Mouse (Mus musculus) lung, embryonic 15.5 days (tissue): ENCODE results near the gene Tlr7. TPM values are rescaled to one million over a fixed set of nuclear protein-coding genes. Genes with fewer than 3 reads are reported as not detected.
A peak's percentile ranks its signal among the peaks of the same experiment; 100 is the strongest.
"Not testable (repeated sequence)": the region's sequence is repeated elsewhere in the genome, so short reads cannot be mapped to it uniquely, and the experiment has no call there.

Experiments
- ATAC-seq: fragments of 200-750 bp; cut with Nextera tagmentation; 2 replicates; pipeline ENCODE4 v1.8.0; 2017; ENCODE audit warnings: moderate number of reproducible peaks, borderline replicate concordance; ENCODE audit not compliant: low FRiP score, low TSS enrichment; ENCODE audit errors: extremely low read depth
- H3K27ac ChIP-seq: fragments of 300-500 bp; sonication (generic); 2 replicates; pipeline ENCODE4 v1.5.1; 2015; ENCODE audit warnings: moderate library complexity, mild to moderate bottlenecking, inconsistent platforms
- H3K27me3 ChIP-seq: fragments of 300-500 bp; sonication (generic); 2 replicates; pipeline ENCODE4 v1.6.1; 2015; ENCODE audit warnings: inconsistent platforms
- H3K36me3 ChIP-seq: fragments of 300-500 bp; sonication (generic); 2 replicates; pipeline ENCODE4 v1.6.1; 2015; ENCODE audit warnings: inconsistent platforms
- H3K4me1 ChIP-seq: fragments of 300-500 bp; sonication (generic); 2 replicates; pipeline ENCODE4 v1.6.1; 2015; ENCODE audit warnings: inconsistent platforms
- H3K4me2 ChIP-seq: fragments of 300-500 bp; sonication (generic); 2 replicates; pipeline ENCODE4 v1.6.1; 2015; ENCODE audit warnings: inconsistent platforms, mild to moderate bottlenecking, moderate library complexity
- H3K4me3 ChIP-seq: fragments of 300-500 bp; sonication (generic); 2 replicates; pipeline ENCODE4 v1.5.1; 2015; ENCODE audit warnings: mild to moderate bottlenecking, inconsistent platforms
- H3K9ac ChIP-seq: fragments of 300-500 bp; sonication (generic); 2 replicates; pipeline ENCODE4 v1.6.1; 2015; ENCODE audit warnings: inconsistent platforms
- H3K9me3 ChIP-seq: fragments of 300-500 bp; sonication (generic); 2 replicates; pipeline ENCODE4 v1.6.1; 2016; ENCODE audit warnings: inconsistent platforms
- WGBS: fragments of 180-500 bp; shearing (Covaris S2); methylation state at CpG from one replicate; pipeline ENCODE4 v1.1.7; 2015; 5-methylcytosine and 5-hydroxymethylcytosine counted together
- polyA plus RNA-seq: library from polyadenylated mRNA; unstranded; fragments of >200 nt; fragmentation: Nextera tagmentation; extraction: Ambion mirVana; gene quantifications from 2 replicates; pipeline ENCODE4 v1.2.1, GENCODE M21; 2015

Gene Tlr7
- polyA plus RNA-seq, 1 experiment from 2014 or later, result 0.93 TPM

DNA sequence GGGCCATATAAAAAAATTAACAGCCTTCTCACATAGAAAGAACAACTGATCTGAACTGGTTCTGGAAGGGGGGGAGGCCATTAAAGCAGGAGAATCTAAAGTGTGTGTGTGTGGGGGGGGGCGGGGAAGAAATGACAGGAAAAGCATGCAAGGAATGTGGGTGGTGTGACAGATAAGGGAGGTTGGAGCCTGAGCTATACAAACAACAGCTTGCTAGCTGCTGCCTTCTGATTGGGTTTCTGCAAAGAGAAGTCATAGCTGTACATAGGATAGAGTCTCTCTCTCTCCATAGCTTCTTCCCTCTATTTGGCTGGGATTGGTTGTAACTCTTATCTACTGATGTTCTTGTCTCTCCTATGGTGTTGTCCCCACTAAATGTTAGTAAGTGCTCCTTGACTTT lies 2.2 kb upstream of the Tlr7 start:
- Histone ChIP-seq H3K4me1 (no peaks in the 10 kb centered on the region), H3K36me3 (no peaks in the 10 kb centered on the region), H3K27me3 (peaks cover 2% of the 10 kb centered on the region; the same call in 1 of the 2 replicates), H3K4me2 (no peak overlapping the region), H3K27ac (no peak overlapping the region), H3K4me3 (no peak overlapping the region), H3K9ac (no peak overlapping the region), H3K9me3 (no peaks in the 10 kb centered on the region)
- WGBS, result 33% methylated on average over 1 of the region's 1 CpGs
- peak; percentile 65; the same call in 1 of the 2 replicates for ATAC-seq

DNA sequence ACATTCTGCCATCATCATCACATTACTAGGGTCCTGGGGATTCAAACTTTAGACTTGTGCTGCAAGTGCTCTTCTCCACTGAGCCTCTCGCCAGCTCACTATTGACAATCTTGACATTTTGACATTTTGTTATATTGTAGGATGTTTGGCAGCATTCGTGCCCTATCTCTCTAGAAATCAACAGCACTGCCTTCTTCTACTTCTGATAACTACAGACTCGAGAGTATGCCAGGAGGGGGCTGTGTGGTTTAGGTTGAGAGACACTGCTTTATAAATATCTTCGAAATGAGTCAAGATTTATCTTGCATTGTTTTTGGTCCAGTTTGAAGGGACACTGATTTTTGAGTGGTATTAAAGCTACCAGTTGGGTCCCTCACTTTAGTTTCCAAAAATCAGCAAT lies 635 bp upstream of the Tlr7 start:
- Histone ChIP-seq H3K27me3 (peaks cover 3% of the 10 kb centered on the region; the same call in 1 of the 2 replicates), H3K36me3 (no peaks in the 10 kb centered on the region), H3K9ac (no peak overlapping the region), H3K4me1 (no peaks in the 10 kb centered on the region), H3K27ac (no peak overlapping the region), H3K9me3 (no peaks in the 10 kb centered on the region), H3K4me3 (no peak overlapping the region), H3K4me2 (no peak overlapping the region)
- 48% methylated on average over 4 of the region's 4 CpGs for WGBS
- no peak for ATAC-seq

DNA sequence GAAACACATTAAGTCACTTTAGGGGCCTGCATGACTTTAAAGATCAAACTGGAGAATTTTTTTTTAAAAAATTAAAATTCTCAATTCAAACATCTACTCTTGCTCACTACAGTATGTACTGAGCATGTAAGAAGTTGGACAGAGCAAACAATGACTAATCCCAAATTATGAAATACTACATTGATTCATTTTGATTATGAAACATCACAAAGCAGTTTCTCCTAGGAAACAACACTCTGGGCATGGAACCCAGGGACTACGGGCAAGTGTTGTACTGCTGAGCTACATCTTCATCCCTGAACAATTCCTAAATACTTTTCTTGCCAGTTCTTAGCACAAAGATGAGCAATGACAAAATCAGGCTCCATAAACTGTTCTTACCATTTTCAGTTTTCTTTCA lies 738 bp downstream of the Tlr7 start:
- WGBS, result 100% methylated on average over 1 of the region's 1 CpGs
- H3K9me3 ChIP-seq, result no peaks in the 10 kb centered on the region
- no peak for ATAC-seq

DNA sequence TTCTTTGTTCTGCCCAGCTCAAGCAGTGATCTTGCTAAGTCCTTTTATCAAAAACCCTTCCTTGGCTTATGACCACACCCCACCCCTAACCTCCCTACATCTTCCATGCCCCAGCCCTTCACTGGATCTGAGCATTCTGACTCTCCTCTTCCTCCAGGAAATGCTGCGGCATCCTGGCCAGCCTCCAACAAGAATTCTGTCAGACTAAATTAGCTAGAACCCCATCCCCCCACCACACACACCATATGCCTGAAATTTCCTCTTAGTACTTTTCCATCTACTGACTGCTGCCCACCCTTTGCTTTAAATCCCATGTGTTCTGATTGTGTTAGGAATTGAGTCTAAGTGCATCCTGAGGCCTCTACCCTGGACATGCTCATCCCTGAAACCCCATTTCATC lies 1.3 kb downstream of the Tlr7 start:
- no peak for ATAC-seq
- Histone ChIP-seq H3K9ac (no peak overlapping the region), H3K4me2 (no peak overlapping the region), H3K4me3 (no peak overlapping the region), H3K27me3 (peaks cover 6% of the 10 kb centered on the region; the same call in 1 of the 2 replicates), H3K9me3 (no peaks in the 10 kb centered on the region), H3K27ac (no peak overlapping the region), H3K36me3 (no peaks in the 10 kb centered on the region), H3K4me1 (no peaks in the 10 kb centered on the region)
- WGBS, result 61% methylated on average over 1 of the region's 1 CpGs

More for the DNA sequence above, 738 bp downstream of the Tlr7 start:
- Histone ChIP-seq H3K4me3 (no peak overlapping the region), H3K4me2 (no peak overlapping the region), H3K4me1 (no peaks in the 10 kb centered on the region), H3K36me3 (no peaks in the 10 kb centered on the region), H3K9ac (no peak overlapping the region), H3K27me3 (peaks cover 6% of the 10 kb centered on the region; the same call in 1 of the 2 replicates), H3K27ac (no peak overlapping the region)

DNA sequence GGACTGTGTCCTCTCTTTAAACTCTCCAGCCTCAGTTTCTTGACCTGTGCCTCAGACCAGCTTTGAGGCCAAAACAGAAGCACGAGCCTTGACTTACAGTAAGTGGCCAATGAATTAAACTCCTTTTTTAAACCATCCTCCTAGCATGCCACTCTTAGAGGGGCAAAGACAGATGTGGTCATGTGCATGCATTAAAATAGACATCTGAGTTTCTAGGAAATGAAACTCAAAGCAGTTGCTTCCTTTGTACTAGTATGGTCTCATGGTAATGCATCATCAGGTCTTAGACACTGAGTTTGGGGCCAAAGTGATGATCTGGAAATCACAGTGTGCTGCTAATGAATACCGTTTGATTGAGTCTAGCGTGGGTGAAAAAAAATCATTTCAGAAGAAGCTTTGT lies 1.8 kb downstream of the Tlr7 start:
- 81% methylated on average over 3 of the region's 3 CpGs for WGBS

DNA sequence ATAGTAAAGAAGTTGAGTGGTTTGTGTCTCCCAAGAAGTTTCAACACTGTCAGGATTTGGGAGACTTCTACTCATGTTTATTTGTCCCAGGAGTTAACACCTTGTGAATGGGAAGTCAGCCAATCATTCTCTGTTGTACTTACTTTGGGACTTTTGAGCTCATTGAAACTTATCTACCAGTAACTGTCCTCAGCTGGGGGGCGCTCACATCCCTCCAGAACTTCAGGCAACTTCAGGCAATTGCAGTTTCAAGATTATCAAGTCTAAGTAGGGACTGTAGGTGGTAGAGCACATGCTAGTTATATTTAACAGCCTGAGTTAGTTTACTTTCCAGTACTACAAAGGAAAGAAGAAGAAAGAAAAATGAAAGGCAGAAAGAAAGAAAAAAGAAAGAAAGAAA lies 6.6 kb downstream of the Tlr7 start:
- Histone ChIP-seq H3K4me3 (no peak overlapping the region), H3K9ac (no peak overlapping the region), H3K4me1 (no peaks in the 10 kb centered on the region), H3K4me2 (no peak overlapping the region), H3K27ac (no peak overlapping the region), H3K27me3 (peaks cover 10% of the 10 kb centered on the region; the same call in 1 of the 2 replicates), H3K36me3 (no peaks in the 10 kb centered on the region), H3K9me3 (no peaks in the 10 kb centered on the region)
- WGBS, result 29% methylated on average over 1 of the region's 1 CpGs
- ATAC-seq, result no peak

More for the DNA sequence above, 1.8 kb downstream of the Tlr7 start:
- Histone ChIP-seq H3K4me3 (no peak overlapping the region), H3K27ac (no peak overlapping the region), H3K36me3 (no peaks in the 10 kb centered on the region), H3K4me1 (no peaks in the 10 kb centered on the region), H3K9me3 (no peaks in the 10 kb centered on the region), H3K27me3 (peaks cover 6% of the 10 kb centered on the region; the same call in 1 of the 2 replicates), H3K9ac (no peak overlapping the region), H3K4me2 (no peak overlapping the region)
- no peak for ATAC-seq

DNA sequence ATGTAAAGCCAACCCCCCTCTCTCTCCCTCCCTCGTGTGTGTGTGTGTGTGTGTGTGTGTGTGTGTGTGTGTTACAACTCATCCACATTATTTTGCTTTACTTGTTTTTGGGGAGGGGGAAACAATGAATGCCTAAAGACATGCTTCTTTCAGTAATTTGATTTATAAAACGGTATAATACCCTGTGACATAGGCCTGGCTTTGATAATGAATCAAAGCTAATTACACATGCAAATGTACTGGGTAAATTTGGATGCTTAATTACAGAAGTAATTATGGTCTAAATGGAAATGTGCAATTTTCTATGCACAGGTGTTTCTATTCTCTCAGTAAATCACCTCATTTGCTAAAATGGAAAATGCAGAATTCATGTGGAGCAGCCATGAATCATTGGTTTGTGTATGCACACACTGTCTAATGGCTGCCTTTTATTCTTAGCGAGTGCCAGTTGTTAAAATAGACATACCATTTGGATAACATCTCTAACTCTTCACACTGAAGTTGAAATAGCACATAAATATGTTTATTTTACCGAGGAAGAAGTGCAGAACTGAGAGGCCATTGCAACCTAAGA lies 9.0 kb downstream of the Tlr7 start:
- Histone ChIP-seq H3K4me1 (no peaks in the 10 kb centered on the region), H3K27ac (no peak overlapping the region), H3K27me3 (peaks cover 11% of the 10 kb centered on the region; the same call in 1 of the 2 replicates), H3K4me3 (no peak overlapping the region), H3K9ac (no peak overlapping the region), H3K9me3 (no peaks in the 10 kb centered on the region), H3K36me3 (no peaks in the 10 kb centered on the region), H3K4me2 (no peak overlapping the region)
- ATAC-seq, result no peak
- 56% methylated on average over 4 of the region's 4 CpGs for WGBS

DNA sequence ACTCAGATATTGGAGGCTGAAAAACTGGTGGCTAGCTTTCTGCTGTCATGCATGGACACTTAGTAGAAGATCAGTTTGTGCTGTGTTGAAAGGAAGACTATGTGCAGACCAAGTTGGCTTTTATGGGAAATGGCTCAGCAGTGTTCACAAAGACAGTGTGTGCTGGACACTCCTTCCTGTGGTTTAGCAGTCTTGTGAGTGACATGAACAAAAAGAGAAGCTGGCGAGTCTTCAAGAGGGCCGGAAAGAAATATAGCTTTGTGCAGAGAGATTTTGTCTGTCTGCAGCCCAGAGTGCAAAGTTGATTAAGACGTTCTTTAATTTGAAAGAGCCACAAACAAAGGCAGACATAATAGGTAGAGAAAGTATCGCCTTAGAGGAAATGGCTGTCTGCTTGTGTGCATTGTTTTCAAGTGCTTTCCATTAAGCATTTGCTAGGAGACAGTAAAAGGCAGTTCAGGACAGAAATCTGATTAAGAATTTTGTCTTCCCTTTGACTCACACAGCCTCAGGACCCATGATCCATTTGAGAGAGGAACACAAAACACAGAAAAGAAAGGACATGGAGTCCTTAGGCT lies 11.4 kb downstream of the Tlr7 start:
- H3K27me3 ChIP-seq, result peaks cover 18% of the 10 kb centered on the region; the same call in 1 of the 2 replicates
- H3K9ac ChIP-seq, result no peak overlapping the region
- H3K4me1 ChIP-seq, result no peaks in the 10 kb centered on the region
- no peaks in the 10 kb centered on the region for H3K36me3 ChIP-seq
- 55% methylated on average over 4 of the region's 4 CpGs for WGBS
- no peak overlapping the region for H3K4me3 ChIP-seq
- no peak overlapping the region for H3K27ac ChIP-seq
- no peak overlapping the region for H3K4me2 ChIP-seq
- ATAC-seq, result no peak
- no peaks in the 10 kb centered on the region for H3K9me3 ChIP-seq

DNA sequence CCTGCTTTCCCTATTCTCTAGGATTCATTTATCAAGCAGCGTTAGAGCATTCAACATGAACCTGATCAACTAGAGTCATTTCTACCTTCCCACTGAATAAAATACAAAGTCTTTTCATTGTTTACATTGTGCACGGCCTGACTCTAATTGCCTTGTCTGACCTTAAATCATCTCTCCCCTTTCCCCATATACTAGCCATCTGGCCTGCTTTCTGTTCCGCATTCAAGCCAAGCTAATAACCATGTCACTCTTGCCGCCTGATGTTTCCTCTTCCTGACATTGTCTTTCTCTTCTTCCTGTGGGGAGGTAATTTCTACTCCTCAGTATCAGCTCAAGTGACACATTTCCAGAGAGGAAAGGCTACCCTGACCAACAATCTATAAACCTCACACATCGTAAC lies 14.6 kb downstream of the Tlr7 start:
- H3K36me3 ChIP-seq, result no peaks in the 10 kb centered on the region
- H3K4me3 ChIP-seq, result no peak overlapping the region
- WGBS, result 69% methylated on average over 5 of the region's 5 CpGs
- H3K27ac ChIP-seq, result no peak overlapping the region
- no peak for ATAC-seq
- H3K9ac ChIP-seq, result no peak overlapping the region
- H3K4me2 ChIP-seq, result no peak overlapping the region
- H3K4me1 ChIP-seq, result no peaks in the 10 kb centered on the region
- 0 out of 2 replicates have a peak, but pooled peaks cover 18% of the 10 kb centered on the region for H3K27me3 ChIP-seq
- H3K9me3 ChIP-seq, result no peaks in the 10 kb centered on the region

DNA sequence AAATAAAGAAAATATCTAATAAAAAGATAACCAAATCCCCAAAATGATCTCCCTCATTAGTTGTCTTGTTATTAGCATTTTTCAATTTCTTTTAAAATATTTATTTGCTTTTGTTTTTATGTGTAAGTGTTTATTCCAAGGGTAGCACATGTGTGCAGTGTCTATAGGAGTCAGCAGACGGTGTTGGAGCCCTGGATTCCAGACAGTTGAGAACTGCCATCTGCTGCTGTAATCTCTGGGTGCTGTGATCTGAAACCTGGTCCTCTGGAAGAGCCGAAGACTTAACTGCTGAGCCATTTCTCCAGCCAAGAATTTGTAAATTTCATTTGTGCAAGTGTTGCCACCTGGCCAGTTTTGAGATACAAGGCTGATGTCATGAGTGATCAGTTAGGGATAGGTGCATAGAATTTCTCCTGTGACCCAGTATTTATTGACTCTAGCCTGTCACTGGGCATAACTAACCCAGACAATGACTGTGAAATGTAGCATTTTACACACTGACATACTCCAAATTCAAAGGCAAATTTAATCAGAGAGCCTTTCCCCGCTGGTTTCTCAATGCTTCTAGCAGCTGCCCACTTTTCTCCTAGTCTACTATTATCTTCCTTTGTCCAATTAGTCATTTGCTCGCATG lies 15.1 kb downstream of the Tlr7 start:
- Histone ChIP-seq H3K27ac (no peak overlapping the region), H3K36me3 (no peaks in the 10 kb centered on the region), H3K4me2 (no peak overlapping the region), H3K4me3 (no peak overlapping the region), H3K9ac (no peak overlapping the region), H3K4me1 (no peaks in the 10 kb centered on the region), H3K9me3 (no peaks in the 10 kb centered on the region), H3K27me3 (0 out of 2 replicates have a peak, but pooled peaks cover 18% of the 10 kb centered on the region)
- 71% methylated on average over 4 of the region's 4 CpGs for WGBS
- no peak for ATAC-seq

DNA sequence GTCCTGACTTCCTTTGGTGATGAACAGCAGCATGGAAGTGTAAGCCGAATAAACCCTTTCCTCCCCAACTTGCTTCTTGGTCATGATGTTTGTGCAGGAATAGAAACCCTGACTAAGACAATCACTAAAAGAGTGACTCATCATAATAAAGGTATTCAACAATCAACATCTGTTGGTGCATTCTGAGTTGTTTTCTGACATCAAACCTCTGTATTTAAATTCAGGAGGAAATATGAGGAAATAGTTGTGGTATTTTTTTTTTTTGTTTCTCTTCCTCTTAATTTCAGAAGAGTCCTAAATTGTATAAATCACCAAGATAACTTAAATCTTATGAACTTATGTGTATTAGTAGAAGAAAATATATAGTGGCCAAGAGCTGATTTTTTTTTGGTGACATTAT lies 28.3 kb downstream of the Tlr7 start:
- H3K9ac ChIP-seq, H3K4me3 ChIP-seq, H3K27me3 ChIP-seq, H3K9me3 ChIP-seq, H3K4me2 ChIP-seq, ATAC-seq, H3K27ac ChIP-seq, H3K4me1 ChIP-seq, H3K36me3 ChIP-seq: not testable (repeated sequence)
- WGBS, result 86% methylated on average over 1 of the region's 1 CpGs

DNA sequence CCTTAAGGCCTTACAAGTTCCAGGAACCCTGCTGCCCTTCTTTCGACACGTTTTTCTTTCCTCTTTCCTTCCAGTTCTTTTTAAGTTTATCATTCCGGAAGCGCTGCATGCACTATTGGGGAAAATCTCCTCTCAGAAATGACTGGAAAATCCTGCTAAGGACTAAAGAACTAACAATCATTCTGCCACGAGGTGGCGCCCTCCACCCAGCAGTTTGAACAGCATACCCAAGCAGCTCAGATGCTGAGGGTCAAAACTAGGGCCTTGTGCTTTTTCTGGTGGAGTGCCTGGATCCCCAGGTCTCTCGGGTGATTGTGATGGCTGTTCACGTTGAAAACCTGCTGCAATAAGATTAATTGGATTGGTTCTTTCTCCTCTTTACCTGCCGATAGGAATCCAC lies 53.4 kb downstream of the Tlr7 start:
- H3K27ac ChIP-seq, result no peak overlapping the region
- 20% methylated on average over 9 of the region's 9 CpGs for WGBS
- peak overlapping the region; percentile 21; the same call in 1 of the 2 replicates for H3K4me3 ChIP-seq
- H3K9me3 ChIP-seq, result no peaks in the 10 kb centered on the region
- no peak overlapping the region for H3K9ac ChIP-seq
- ATAC-seq, result no peak
- no peaks in the 10 kb centered on the region for H3K27me3 ChIP-seq
- no peaks in the 10 kb centered on the region for H3K4me1 ChIP-seq
- peak overlapping the region; percentile 38 for H3K4me2 ChIP-seq
- no peaks in the 10 kb centered on the region for H3K36me3 ChIP-seq
